Mouse (Mus musculus): ENCODE data around the gene Erich6. TPM values are rescaled to one million over a fixed set of nuclear protein-coding genes. Genes with fewer than 3 reads are reported as not detected.
A peak's percentile ranks its signal among the peaks of the same experiment; 100 is the strongest.

Erich6 gene
- polyA plus RNA-seq (2015; fragmentation: Nextera tagmentation; extraction: Ambion mirVana), result 0.11 and 0.15 TPM in 2 replicates

DNA sequence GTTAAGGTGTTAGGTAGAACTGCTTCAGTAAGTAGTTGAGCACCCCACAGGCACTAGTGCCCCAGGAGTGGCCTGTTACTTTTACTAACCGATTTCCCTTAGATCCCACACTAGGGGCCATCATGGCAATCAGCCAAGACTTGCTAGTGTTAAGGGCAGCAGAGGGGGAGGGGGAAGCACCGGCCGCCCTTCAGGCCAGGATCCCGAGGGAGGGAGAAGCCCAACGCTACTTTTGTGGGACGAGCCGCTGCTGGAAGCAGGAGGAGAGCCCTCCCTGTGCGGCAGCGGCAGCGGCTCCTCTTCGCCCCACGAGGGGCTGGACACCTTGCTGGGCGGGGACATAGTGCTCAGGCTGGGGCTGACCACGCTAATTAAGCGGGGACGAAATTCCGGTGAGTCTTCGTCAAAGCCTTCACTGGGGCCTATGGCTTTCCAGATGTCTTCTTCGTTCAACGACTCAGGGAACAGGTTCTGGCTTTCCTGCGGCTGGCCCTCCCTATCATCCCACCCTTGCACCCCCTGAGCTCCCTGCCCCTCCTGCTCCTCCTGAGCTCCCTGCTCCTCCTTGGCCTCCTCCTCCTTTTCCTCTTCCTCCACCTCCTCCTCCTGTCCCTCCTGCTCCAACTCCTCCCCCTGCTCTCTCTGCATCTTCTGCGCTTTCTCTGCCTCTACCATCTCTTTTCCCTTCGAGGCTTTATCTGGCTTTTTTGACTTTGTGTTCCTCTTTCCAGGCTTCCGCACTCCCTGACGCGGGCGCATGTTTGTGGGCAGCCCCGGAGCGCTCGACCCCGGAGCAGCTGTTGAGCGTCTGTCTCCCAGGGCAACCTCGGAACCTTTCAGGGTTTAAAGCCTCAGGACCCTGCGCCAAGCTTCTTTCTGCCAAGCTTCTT, at the start of gene Erich6:
TSS of gene Erich6 (minus strand) at position 802 of the 890 bp plus-strand sequence.
- H3K27ac ChIP-seq (replicated peaks), result no peak within 1 kb of the TSS

DNA sequence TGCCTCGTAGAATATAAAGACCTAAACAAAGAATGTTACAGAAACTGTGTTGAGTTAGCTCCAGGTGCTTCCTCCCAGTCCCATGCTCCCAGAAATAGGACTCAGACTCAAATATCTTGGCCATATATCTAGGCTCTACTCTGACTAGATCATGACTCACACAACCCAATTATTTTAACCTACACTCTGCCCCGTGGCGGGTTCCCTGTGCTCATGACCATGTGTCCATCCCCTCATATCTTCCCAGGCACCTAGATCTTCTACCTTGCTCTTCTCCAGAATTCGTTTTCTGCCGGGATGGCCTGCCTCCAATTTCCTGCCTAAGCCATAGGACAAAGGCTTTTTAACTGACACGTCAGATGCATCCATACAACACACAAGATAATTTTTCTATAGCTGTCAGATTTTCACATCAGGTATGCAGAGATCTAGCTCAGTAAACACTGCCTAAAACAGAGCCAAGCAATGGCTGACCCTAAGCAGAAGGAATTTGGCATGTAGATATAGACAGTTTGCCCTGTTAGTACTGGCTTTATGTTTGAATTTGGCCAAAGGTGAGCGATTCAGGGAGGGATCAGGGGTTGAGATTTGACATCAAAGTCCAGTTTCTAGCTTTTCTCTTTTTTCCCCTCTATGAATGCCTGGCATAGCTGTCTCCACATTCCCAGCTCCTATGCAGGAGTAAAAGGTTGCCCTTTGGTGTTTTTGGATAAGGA, 49.4 kb upstream of the Erich6 start:
- WGBS, result 81% methylated on average over 7 of the region's 7 CpGs
- H3K4me1 ChIP-seq, result peaks cover 46% of the 10 kb centered on the region
- no peak overlapping the region for H3K4me2 ChIP-seq

More for the DNA sequence above, at the start of gene Erich6:
- Histone ChIP-seq H3K4me1 (peaks cover 10% of the 10 kb centered on the region), H3K9ac (peak within 1 kb of the TSS; percentile 78), H3K4me3 (peak within 1 kb of the TSS; percentile 62), H3K36me3 (no peaks in the 10 kb centered on the region), H3K9me3 (no peaks in the 10 kb centered on the region), H3K4me2 (peak within 1 kb of the TSS; percentile 82), H3K27me3 (replicated peaks) (no peaks in the 10 kb centered on the region)
- peak; percentile 14; the same call in 1 of the 2 replicates for ATAC-seq (ENCODE audit: extremely low read depth, insufficient number of reproducible peaks, low FRiP score, low TSS enrichment)
- WGBS, result under 1% methylated on average over 34 of the region's 34 CpGs

GRCm38 (mm10) chr3:58685396-58685795, 48.4 kb upstream of the Erich6 start:
- WGBS, result 88% methylated on average over 3 of the region's 3 CpGs

More for the DNA sequence above, 49.4 kb upstream of the Erich6 start:
- no peak overlapping the region for H3K4me3 ChIP-seq
- H3K27me3 ChIP-seq (replicated peaks), result no peaks in the 10 kb centered on the region
- peaks cover 4% of the 10 kb centered on the region for H3K36me3 ChIP-seq
- ATAC-seq (ENCODE audit: extremely low read depth, insufficient number of reproducible peaks, low FRiP score, low TSS enrichment), result no peak
- no peak overlapping the region for H3K9ac ChIP-seq
- no peaks in the 10 kb centered on the region for H3K9me3 ChIP-seq
- no peak overlapping the region for H3K27ac ChIP-seq (replicated peaks)

GRCm38 (mm10) chr3:58683346-58683745, 46.3 kb upstream of the Erich6 start:
- WGBS, result 88% methylated on average over 7 of the region's 7 CpGs
- Histone ChIP-seq H3K9me3 (no peaks in the 10 kb centered on the region), H3K9ac (no peak overlapping the region), H3K4me1 (peaks cover 61% of the 10 kb centered on the region), H3K36me3 (no peaks in the 10 kb centered on the region; the same call in 1 of the 2 replicates), H3K27me3 (replicated peaks) (no peaks in the 10 kb centered on the region), H3K4me2 (no peak overlapping the region), H3K4me3 (no peak overlapping the region), H3K27ac (replicated peaks) (no peak overlapping the region)
- ATAC-seq (ENCODE audit: extremely low read depth, insufficient number of reproducible peaks, low FRiP score, low TSS enrichment), result no peak

More at GRCm38 (mm10) chr3:58685396-58685795, 48.4 kb upstream of the Erich6 start:
- Histone ChIP-seq H3K4me3 (no peak overlapping the region), H3K4me2 (no peak overlapping the region), H3K4me1 (peaks cover 56% of the 10 kb centered on the region), H3K36me3 (peaks cover 4% of the 10 kb centered on the region), H3K9me3 (no peaks in the 10 kb centered on the region), H3K9ac (no peak overlapping the region), H3K27ac (replicated peaks) (no peak overlapping the region), H3K27me3 (replicated peaks) (no peaks in the 10 kb centered on the region)
- no peak for ATAC-seq (ENCODE audit: extremely low read depth, insufficient number of reproducible peaks, low FRiP score, low TSS enrichment)

- no peaks in the 10 kb centered on the region for H3K27me3 ChIP-seq (replicated peaks)
- H3K4me1 ChIP-seq, result peaks cover 66% of the 10 kb centered on the region
- H3K27ac ChIP-seq (replicated peaks), result no peak overlapping the region
- H3K36me3 ChIP-seq, result no peaks in the 10 kb centered on the region
- no peak overlapping the region for H3K4me3 ChIP-seq
- H3K4me2 ChIP-seq, result no peak overlapping the region
- H3K9me3 ChIP-seq, result no peaks in the 10 kb centered on the region
- no peak overlapping the region for H3K9ac ChIP-seq
- no peak for ATAC-seq (ENCODE audit: extremely low read depth, insufficient number of reproducible peaks, low FRiP score, low TSS enrichment)
- 62% methylated on average over 4 of the region's 4 CpGs for WGBS
Measured at GRCm38 (mm10) chr3:58682336-58682735, 45.3 kb upstream of the Erich6 start.

DNA sequence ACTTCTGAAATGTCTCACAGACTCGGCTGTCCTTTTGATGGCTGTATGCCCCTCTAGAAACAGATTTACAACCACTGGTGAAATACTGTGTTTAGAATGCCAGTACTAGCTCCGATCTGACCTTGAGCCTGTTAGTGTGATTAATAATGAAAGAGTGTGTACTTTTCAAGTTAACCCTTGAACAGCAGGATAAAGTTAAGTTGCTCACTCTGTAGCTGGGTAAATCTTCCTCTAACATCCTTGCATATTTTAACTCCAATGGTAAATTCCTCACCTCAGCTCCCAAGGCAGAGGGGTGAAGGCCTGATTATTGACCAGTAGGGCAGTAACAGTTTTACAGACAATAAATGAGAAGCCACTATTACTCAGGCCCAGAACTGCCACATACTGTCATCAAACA, 44.8 kb upstream of the Erich6 start:
- 39% methylated on average over 2 of the region's 2 CpGs for WGBS
- no peak overlapping the region for H3K4me2 ChIP-seq
- no peaks in the 10 kb centered on the region for H3K27me3 ChIP-seq (replicated peaks)
- H3K9me3 ChIP-seq, result no peaks in the 10 kb centered on the region
- no peak overlapping the region for H3K4me3 ChIP-seq
- H3K27ac ChIP-seq (replicated peaks), result no peak overlapping the region
- no peak overlapping the region for H3K9ac ChIP-seq
- peaks cover 66% of the 10 kb centered on the region for H3K4me1 ChIP-seq
- H3K36me3 ChIP-seq, result no peaks in the 10 kb centered on the region
- ATAC-seq (ENCODE audit: extremely low read depth, insufficient number of reproducible peaks, low FRiP score, low TSS enrichment), result no peak

GRCm38 (mm10) chr3:58680943-58681637, 44.1 kb upstream of the Erich6 start:
- 78% methylated on average over 7 of the region's 7 CpGs for WGBS

DNA sequence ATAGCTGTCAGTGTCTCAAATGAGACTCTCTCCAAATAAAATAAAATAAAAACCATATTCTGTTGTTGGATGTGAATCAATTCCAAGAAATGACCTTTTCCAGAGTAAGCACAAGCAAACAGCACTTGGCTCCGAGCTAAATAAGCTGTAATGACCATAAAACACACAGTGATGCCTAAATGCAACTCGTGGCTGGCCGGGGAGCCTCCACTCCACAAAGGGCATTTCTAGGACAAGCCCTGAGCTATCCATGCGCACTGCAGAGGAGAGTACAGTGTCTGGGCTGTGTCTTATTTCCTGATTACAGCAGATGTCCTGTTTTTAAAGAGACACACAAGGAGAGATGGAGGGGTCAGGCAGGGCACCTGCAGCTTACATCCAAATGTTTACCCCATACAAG, 43.0 kb upstream of the Erich6 start:
- no peaks in the 10 kb centered on the region for H3K9me3 ChIP-seq
- no peak overlapping the region for H3K4me3 ChIP-seq
- H3K4me2 ChIP-seq, result peak overlapping the region; percentile 7; the same call in 1 of the 2 replicates
- peaks cover 62% of the 10 kb centered on the region for H3K4me1 ChIP-seq
- no peaks in the 10 kb centered on the region for H3K27me3 ChIP-seq (replicated peaks)
- 34% methylated on average over 4 of the region's 4 CpGs for WGBS
- no peak for ATAC-seq (ENCODE audit: extremely low read depth, insufficient number of reproducible peaks, low FRiP score, low TSS enrichment)
- no peak overlapping the region for H3K9ac ChIP-seq
- H3K27ac ChIP-seq (replicated peaks), result peak overlapping the region; percentile 33
- H3K36me3 ChIP-seq, result peaks cover 13% of the 10 kb centered on the region

More at GRCm38 (mm10) chr3:58680943-58681637, 44.1 kb upstream of the Erich6 start:
- Histone ChIP-seq H3K4me1 (peaks cover 64% of the 10 kb centered on the region), H3K27ac (replicated peaks) (no peak overlapping the region), H3K4me3 (no peak overlapping the region), H3K9ac (no peak overlapping the region), H3K9me3 (no peaks in the 10 kb centered on the region), H3K36me3 (peaks cover 2% of the 10 kb centered on the region), H3K27me3 (replicated peaks) (no peaks in the 10 kb centered on the region), H3K4me2 (no peak overlapping the region)
- no peak for ATAC-seq (ENCODE audit: extremely low read depth, insufficient number of reproducible peaks, low FRiP score, low TSS enrichment)

- no peak for ATAC-seq (ENCODE audit: extremely low read depth, insufficient number of reproducible peaks, low FRiP score, low TSS enrichment)
- Histone ChIP-seq H3K4me3 (no peak overlapping the region), H3K4me2 (no peak overlapping the region), H3K4me1 (peaks cover 62% of the 10 kb centered on the region), H3K27ac (replicated peaks) (peak overlapping the region; percentile 61; the same call in 1 of the 2 replicates), H3K36me3 (peaks cover 23% of the 10 kb centered on the region), H3K27me3 (replicated peaks) (no peaks in the 10 kb centered on the region), H3K9me3 (no peaks in the 10 kb centered on the region), H3K9ac (no peak overlapping the region)
- WGBS, result 53% methylated on average over 2 of the region's 2 CpGs
Measured at GRCm38 (mm10) chr3:58678905-58679304, 41.9 kb upstream of the Erich6 start.

DNA sequence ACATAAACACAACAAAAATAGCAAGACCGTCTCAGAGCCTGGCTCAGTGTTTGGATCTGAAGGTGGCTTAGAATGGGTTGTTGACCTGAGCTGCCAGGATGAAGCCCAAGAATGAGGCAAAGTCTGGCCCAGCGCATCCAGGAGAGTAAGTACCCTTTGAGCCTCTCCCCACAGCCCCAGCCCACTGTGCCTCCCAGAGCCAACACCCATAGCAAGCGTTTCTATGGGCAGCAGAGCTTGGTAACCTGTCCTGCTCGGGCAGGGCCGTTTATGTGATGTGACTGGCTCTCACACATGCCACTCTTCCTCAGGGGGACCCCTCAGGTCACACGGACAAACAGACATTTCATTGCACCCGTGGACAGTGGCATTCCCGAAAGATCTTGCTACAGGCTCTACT, 41.4 kb upstream of the Erich6 start:
- Histone ChIP-seq H3K4me2 (no peak overlapping the region), H3K9me3 (no peaks in the 10 kb centered on the region), H3K36me3 (peaks cover 23% of the 10 kb centered on the region), H3K4me1 (peaks cover 62% of the 10 kb centered on the region), H3K27me3 (replicated peaks) (no peaks in the 10 kb centered on the region), H3K27ac (replicated peaks) (no peak overlapping the region), H3K9ac (no peak overlapping the region), H3K4me3 (no peak overlapping the region)
- no peak for ATAC-seq (ENCODE audit: extremely low read depth, insufficient number of reproducible peaks, low FRiP score, low TSS enrichment)
- WGBS, result 52% methylated on average over 8 of the region's 8 CpGs

DNA sequence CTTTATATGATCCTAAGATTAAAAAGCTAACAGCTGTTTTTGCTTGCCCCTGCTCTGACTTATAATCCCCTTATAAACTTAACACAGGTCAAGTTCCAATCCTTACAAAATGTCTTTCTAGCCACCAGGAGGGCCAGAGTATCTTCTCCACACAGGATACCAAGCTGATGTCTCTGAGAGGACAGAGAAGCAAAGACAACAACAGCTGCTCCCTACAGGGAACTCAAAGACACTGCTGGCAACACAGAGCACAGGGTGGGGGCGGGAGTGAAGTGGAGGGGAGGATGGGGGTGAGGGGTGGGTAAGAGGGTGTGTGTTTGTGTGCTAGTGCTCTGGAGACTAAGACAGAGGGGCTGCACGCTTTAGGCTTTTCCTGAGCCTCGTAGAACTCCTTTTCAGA, 40.6 kb upstream of the Erich6 start:
- WGBS, result 70% methylated on average over 3 of the region's 3 CpGs
- H3K9me3 ChIP-seq, result no peaks in the 10 kb centered on the region
- no peak overlapping the region for H3K9ac ChIP-seq

More for the DNA sequence above, 40.6 kb upstream of the Erich6 start:
- Histone ChIP-seq H3K27ac (replicated peaks) (no peak overlapping the region), H3K27me3 (replicated peaks) (no peaks in the 10 kb centered on the region), H3K4me3 (no peak overlapping the region), H3K36me3 (peaks cover 23% of the 10 kb centered on the region), H3K4me2 (no peak overlapping the region), H3K4me1 (peaks cover 64% of the 10 kb centered on the region)
- no peak for ATAC-seq (ENCODE audit: extremely low read depth, insufficient number of reproducible peaks, low FRiP score, low TSS enrichment)

All from heart, embryonic 13.5 days (tissue).